Mouse (Mus musculus) MEL (cell line): ENCODE measurements at regions not wholly inside any gene's neighbourhood (a gene's known extent, or its start where the extent isn't known, plus 50 kb on each side); places are given as distances from the start of the nearest gene placed in this dataset.

Experiments used
- BHLHE40 ChIP-seq: IDR thresholded peaks from 2 replicates; pipeline ENCODE4 v1.6.1; 2012; ENCODE audit warnings: low read depth, mild to moderate bottlenecking, inconsistent platforms, low read length, improper control_type of control experiment, borderline replicate concordance
- CTCF ChIP-seq, 3 experiments: IDR thresholded peaks in 2 of 3; conservative IDR thresholded peaks in 1 of 3; 2 replicates each; pipeline ENCODE4 v1.5.1; 2011 to 2012; ENCODE audit warnings: low read length in 3 of 3, low read depth in 2 of 3, mild to moderate bottlenecking in 2 of 3, improper control_type of control experiment in 1 of 3, inconsistent platforms in 1 of 3, mixed read lengths in 1 of 3, moderate library complexity in 1 of 3; ENCODE audit not compliant: control insufficient read depth in 1 of 3, insufficient read depth in 1 of 3, poor library complexity in 1 of 3, severe bottlenecking in 1 of 3
- EP300 ChIP-seq, 2 experiments: IDR thresholded peaks; 2 replicates each; pipeline ENCODE4 v1.6.1; 2011; ENCODE audit warnings: improper control_type of control experiment in 2 of 2, low read length in 2 of 2, low read depth in 1 of 2, mild to moderate bottlenecking in 1 of 2
- MAX ChIP-seq: IDR thresholded peaks from 2 replicates; pipeline ENCODE4 v1.6.1; 2011; ENCODE audit warnings: low read length, improper control_type of control experiment
- POLR2A ChIP-seq, 2 experiments: IDR thresholded peaks; 2 replicates each; pipeline ENCODE4 v1.6.1; 2011 to 2012; ENCODE audit warnings: low read length in 2 of 2, mild to moderate bottlenecking in 2 of 2, control low read depth in 1 of 2, improper control_type of control experiment in 1 of 2, low read depth in 1 of 2, moderate library complexity in 1 of 2; ENCODE audit not compliant: control insufficient read depth in 1 of 2, insufficient read depth in 1 of 2, poor library complexity in 1 of 2
- POLR2AphosphoS2 ChIP-seq: IDR thresholded peaks from 2 replicates; pipeline ENCODE4 v1.6.1; 2011; ENCODE audit warnings: low read length, improper control_type of control experiment
- RAD21 ChIP-seq: IDR thresholded peaks from 2 replicates; pipeline ENCODE4 v1.6.1; 2011; ENCODE audit warnings: mild to moderate bottlenecking, low read depth, low read length, improper control_type of control experiment
- ZKSCAN1 ChIP-seq: IDR thresholded peaks from 2 replicates; pipeline ENCODE4 v1.6.1; 2012; ENCODE audit warnings: low read depth, mild to moderate bottlenecking, inconsistent platforms, low read length, improper control_type of control experiment, moderate library complexity

GRCm38 (mm10) chr14:87344540-87344939 is 71.9 kb upstream of the Tdrd3 start:
- TF ChIP-seq POLR2A (IDR thresholded peaks at IDR 0.05; ENCODE audit: control insufficient read depth in 1 of 2, insufficient read depth in 1 of 2, low read depth in 1 of 2, low read length in 2 of 2, poor library complexity in 1 of 2) (no peak), EP300 (IDR thresholded peaks at IDR 0.05; ENCODE audit: low read depth in 1 of 2, low read length in 2 of 2) (no peak), POLR2AphosphoS2 (no peak), RAD21 (no peak), CTCF (IDR thresholded peaks at IDR 0.05 in 2 of 3, conservative IDR thresholded peaks at IDR 0.05 in 1 of 3; ENCODE audit: control insufficient read depth in 1 of 3, insufficient read depth in 1 of 3, low read depth in 2 of 3, low read length in 3 of 3, poor library complexity in 1 of 3, severe bottlenecking in 1 of 3) (no peak), BHLHE40 (no peak), MAX (no peak), ZKSCAN1 (no peak)
